Comparison of ENCODE assay signal across 17 mouse cellular contexts in the genomic region with DNA sequence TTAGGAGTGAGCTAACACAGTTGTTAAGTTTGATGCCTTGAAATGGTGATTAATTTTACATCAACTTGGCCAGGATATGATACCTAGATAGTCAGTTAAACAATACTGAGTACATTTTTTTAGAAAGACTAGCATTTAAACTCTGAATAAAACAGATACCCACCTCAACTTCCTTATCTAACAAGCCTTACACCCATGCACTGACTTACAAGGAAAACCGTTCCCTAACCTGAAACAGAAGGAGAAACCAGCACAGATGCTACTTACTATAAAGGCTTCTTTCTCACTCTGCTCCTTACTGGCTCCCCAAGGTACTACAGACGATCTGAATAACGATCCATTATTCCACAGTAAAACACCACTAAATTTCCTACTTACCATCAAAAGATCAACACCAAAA.
"Had no signal": no experiment of that assay in that cellular context is flagged by ENCODE, and none has a peak within 500 bp of the region (broad histone marks: within the 10 kb centered on the region; RNA-seq: fewer than 3 reads in every experiment).

No protein-coding gene starts in this region.

- H3K27me3 ChIP-seq: lung, embryonic 15.5 days; midbrain, embryonic 13.5 days; midbrain, embryonic 15.5 days; neural tube, embryonic 12.5 days; stomach, embryonic 15.5 days had no signal

- DNase-seq: liver, postnatal 0 days; lung, adult 2 months; lung, postnatal 14 days; lung, postnatal 36 days; right cerebral cortex, postnatal 14 days; thymus, adult 2 months; thymus, postnatal 25 days; thymus, postnatal 4 days had no signal

- H3K4me2 ChIP-seq: lung, embryonic 15.5 days; midbrain, embryonic 11.5 days; midbrain, embryonic 13.5 days; midbrain, embryonic 15.5 days; neural tube, embryonic 12.5 days; stomach, embryonic 15.5 days had no signal

- H3K4me1 ChIP-seq: lung, embryonic 15.5 days; midbrain, embryonic 13.5 days; midbrain, embryonic 15.5 days; neural tube, embryonic 12.5 days; stomach, embryonic 15.5 days had no signal

- H3K27ac ChIP-seq: lung, embryonic 15.5 days; macrophage; midbrain, embryonic 13.5 days; midbrain, embryonic 15.5 days; neural tube, embryonic 12.5 days; stomach, embryonic 15.5 days; stomach, postnatal 0 days had no signal

- H3K9ac ChIP-seq: liver, postnatal 0 days; lung, embryonic 15.5 days; midbrain, embryonic 13.5 days; midbrain, embryonic 15.5 days; neural tube, embryonic 12.5 days; stomach, embryonic 15.5 days had no signal

- H3K4me3 ChIP-seq: lung, embryonic 15.5 days; midbrain, embryonic 13.5 days; midbrain, embryonic 15.5 days; neural tube, embryonic 12.5 days; stomach, embryonic 15.5 days had no signal

- ATAC-seq: liver, postnatal 0 days; lung, postnatal 0 days; midbrain, embryonic 13.5 days; midbrain, embryonic 15.5 days had no signal

- H3K36me3 ChIP-seq: midbrain, embryonic 15.5 days; neural tube, embryonic 12.5 days; stomach, embryonic 15.5 days had no signal

- H3K9me3 ChIP-seq: lung, embryonic 15.5 days; midbrain, embryonic 13.5 days; midbrain, embryonic 15.5 days; neural tube, embryonic 12.5 days; stomach, embryonic 15.5 days had no signal
